Mouse (Mus musculus) brown adipose tissue, adult 24 weeks (tissue): ENCODE data around the gene Ascc1. TPM values are rescaled to one million over a fixed set of nuclear protein-coding genes. Genes with fewer than 3 reads are reported as not detected.

Source experiments
- H3K27ac ChIP-seq: fragments of 200-500 bp; replicated peaks from 2 replicates; pipeline ENCODE4 v1.5.1; 2012; ENCODE audit warnings: low read depth, mild to moderate bottlenecking, low read length
- H3K4me1 ChIP-seq: fragments of 200-500 bp; 2 replicates; pipeline ENCODE4 v1.6.1; 2012; ENCODE audit warnings: low read length, mixed read lengths; ENCODE audit not compliant: control insufficient read depth, insufficient read depth, insufficient read length
- H3K4me3 ChIP-seq: fragments of 200-500 bp; 2 replicates; pipeline ENCODE4 v1.5.1; 2012; ENCODE audit warnings: low read depth, mild to moderate bottlenecking, low read length, moderate library complexity; ENCODE audit not compliant: insufficient read depth
- polyA plus RNA-seq: library from polyadenylated mRNA; stranded (reverse); fragments of >200 nt; gene quantifications from 2 replicates; pipeline ENCODE4 v1.2.4, GENCODE M21; 2012; ENCODE audit not compliant: missing spikeins, insufficient read depth, insufficient read length

Ascc1 gene
- polyA plus RNA-seq, 1 experiment: 20.6 TPM

DNA sequence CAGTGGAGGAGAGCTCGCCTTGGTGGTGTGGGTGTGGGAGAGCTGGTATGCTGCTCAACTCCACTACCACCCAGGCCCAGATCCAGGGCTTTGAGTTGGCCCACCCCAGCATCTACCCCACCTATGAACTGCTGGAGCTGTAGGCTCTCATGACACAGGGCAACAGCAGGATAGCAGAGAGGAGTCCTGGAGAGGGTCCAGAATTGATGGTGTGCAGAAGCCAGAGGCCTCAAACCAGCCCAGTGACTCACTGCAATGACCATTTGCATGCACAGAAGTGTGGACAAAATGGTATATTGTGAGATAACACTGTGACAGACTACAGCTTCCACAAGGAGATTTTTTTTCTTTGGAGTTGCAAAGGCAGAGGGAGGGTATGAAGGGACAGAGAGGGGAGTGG is 21.1 kb downstream of the Ascc1 start:
- Histone ChIP-seq H3K4me3 (no peak overlapping the region), H3K4me1 (peaks cover 4% of the 10 kb centered on the region)

DNA sequence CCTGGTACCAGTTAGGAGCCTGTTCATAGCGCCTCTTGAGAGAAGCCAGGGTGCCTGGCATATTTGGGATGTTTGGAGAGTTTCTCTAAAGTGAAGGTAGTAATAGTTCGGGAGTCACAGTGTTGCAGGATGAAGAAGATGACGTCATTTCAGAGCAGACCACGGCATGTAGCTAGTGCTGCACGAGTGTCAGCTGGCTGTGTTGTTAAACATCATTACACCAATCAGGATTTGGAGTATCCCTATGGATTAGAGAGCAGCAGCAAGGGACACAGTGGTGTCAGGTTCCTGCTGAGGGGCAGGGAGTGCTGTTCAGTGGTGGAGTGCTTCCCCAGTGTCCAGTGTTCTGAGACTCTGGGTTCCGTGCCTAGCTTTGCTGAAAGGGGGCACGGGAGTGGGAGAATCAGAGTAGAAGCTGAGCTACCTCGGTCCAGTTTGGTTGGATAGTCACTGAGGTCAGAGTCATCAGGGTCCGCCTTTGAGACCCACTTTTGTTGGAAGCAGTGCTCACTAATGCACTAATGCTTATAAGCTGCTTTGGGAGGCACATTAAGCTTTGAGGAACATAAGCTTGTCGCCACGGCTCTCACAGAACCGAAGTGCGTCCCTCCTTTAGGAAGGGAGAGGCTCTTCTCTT is 24.3 kb downstream of the Ascc1 start:
- H3K27ac ChIP-seq: no peak overlapping the region
- no peak overlapping the region for H3K4me3 ChIP-seq
- H3K4me1 ChIP-seq: peaks cover 12% of the 10 kb centered on the region

More for the DNA sequence above, 21.1 kb downstream of the Ascc1 start:
- H3K27ac ChIP-seq: no peak overlapping the region

DNA sequence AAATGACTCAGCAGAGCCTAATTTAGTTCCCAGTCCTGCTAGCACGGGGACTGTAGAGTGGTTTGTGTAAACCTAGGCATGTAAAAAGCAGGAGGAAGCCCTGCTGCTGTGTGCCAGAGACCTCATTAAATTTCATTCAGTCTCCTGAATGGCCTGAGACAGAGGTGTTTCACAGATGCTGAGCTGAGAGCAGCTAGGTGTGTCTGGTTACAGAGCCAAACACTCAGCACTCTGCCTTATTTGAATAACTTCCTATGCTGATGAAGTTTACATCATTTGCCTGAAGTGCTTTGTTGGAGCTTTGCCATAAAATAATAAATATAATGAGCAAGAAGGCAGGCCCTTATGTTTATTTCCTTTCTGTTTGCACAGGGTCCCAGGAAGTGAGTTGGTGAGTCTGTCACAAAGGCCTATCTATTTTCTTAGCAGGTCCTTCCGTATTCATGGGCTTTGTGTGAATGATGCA is 25.0 kb downstream of the Ascc1 start:
- no peak overlapping the region for H3K4me3 ChIP-seq
- H3K4me1 ChIP-seq: peaks cover 12% of the 10 kb centered on the region
- H3K27ac ChIP-seq: no peak overlapping the region

DNA sequence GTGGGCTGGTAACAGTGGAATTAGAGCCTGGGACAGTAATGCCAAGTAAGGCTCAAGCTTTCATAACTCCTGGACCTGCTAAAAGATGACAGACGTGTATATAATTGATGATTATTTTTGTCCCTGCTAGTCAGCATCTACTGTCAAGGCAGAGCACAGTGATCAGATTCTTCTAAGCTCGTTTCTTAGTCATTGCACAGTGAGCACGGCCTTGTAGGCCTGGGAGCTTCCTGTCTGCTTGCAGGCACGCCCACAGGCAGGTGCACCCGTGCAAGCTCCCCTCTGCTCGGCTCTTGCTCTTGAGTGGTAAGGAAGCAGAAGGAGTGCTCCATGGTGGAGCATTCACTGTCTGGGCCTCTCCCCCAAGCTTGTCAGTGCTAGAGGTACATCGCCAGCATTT is 25.6 kb downstream of the Ascc1 start:
- Histone ChIP-seq H3K4me3 (no peak overlapping the region), H3K27ac (peak overlapping the region; percentile 43; the same call in 1 of the 2 replicates), H3K4me1 (peaks cover 12% of the 10 kb centered on the region)

- Histone ChIP-seq H3K4me1 (peaks cover 12% of the 10 kb centered on the region), H3K27ac (peak overlapping the region; percentile 43; the same call in 1 of the 2 replicates), H3K4me3 (no peak overlapping the region)
Observed at GRCm38 (mm10) chr10:60028979-60029378, 26.4 kb downstream of the Ascc1 start.

DNA sequence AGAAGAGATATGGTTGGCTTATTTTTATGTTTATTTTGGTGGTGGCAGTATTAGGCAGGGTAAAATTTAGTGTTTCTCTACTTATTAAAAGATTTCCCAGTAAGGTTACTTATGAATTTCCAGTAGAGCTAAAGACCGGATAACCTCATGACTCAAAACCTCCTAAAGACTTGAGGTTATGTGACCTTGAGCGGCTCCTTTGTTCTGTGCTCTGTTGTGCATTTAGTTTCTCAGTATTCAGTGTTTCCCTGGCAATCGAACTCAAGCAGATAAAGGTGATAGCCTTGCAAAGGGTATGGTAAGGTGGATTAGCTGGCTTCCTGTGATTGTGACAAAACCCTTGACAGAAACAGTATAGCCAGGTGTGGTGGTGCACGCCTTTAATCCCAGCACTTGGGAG is 26.8 kb downstream of the Ascc1 start:
- Histone ChIP-seq H3K4me3 (no peak overlapping the region), H3K27ac (no peak overlapping the region), H3K4me1 (peaks cover 12% of the 10 kb centered on the region)

GRCm38 (mm10) chr10:60031562-60031961 is 29.0 kb downstream of the Ascc1 start:
- Histone ChIP-seq H3K4me1 (peaks cover 12% of the 10 kb centered on the region), H3K4me3 (no peak overlapping the region), H3K27ac (peak overlapping the region; percentile 10; the same call in 1 of the 2 replicates)

GRCm38 (mm10) chr10:60031985-60032384 is 29.4 kb downstream of the Ascc1 start:
- Histone ChIP-seq H3K4me3 (no peak overlapping the region), H3K4me1 (peaks cover 12% of the 10 kb centered on the region), H3K27ac (peak overlapping the region; percentile 10; the same call in 1 of the 2 replicates)

DNA sequence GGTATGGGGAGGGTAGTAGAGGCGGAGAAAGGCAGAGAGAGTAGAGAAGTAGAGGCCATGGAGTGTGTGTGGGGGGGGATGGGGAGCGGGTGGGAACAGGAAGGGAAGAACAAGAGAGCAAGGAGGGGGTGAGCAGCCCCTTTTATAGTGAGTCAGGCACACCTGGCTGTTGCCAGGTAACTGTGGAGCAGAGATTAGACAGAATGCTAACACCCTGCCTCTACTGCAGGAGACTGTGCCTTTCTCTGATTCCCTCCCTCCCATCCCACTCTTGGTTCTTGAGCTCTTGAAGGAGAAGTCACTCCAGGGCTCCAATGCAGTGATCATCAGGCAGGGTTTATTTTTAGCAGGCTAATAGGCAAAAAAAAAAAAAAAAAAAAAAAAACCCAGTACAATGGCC is 30.0 kb downstream of the Ascc1 start:
- Histone ChIP-seq H3K27ac (no peak overlapping the region), H3K4me1 (peaks cover 12% of the 10 kb centered on the region), H3K4me3 (no peak overlapping the region)

DNA sequence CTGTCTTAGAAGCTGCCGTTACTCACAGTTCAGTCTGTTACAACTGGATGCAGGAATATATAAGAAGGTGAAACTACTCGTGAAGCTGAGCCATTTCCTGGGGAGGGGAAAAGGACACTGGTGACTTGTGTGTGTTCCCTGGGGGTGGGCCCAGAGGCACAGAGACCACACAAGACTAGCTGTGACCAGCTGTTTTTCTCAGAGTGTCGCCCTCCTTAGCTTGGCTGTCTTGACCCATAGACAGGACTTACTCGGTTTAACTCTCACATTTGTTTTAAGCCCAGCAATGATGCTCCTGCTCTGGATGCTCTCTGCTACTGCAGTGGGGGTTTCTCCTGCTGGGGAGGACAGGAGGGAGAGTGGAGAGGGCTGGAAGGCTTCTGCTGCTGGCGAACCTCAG is 30.5 kb downstream of the Ascc1 start:
- Histone ChIP-seq H3K4me3 (no peak overlapping the region), H3K4me1 (peaks cover 12% of the 10 kb centered on the region), H3K27ac (no peak overlapping the region)

GRCm38 (mm10) chr10:60034621-60035020 is 32.0 kb downstream of the Ascc1 start:
- Histone ChIP-seq H3K4me3 (no peak overlapping the region), H3K27ac (no peak overlapping the region), H3K4me1 (peaks cover 6% of the 10 kb centered on the region)

GRCm38 (mm10) chr10:60035744-60036143 is 33.1 kb downstream of the Ascc1 start:
- H3K27ac ChIP-seq: no peak overlapping the region
- no peak overlapping the region for H3K4me3 ChIP-seq
- peaks cover 6% of the 10 kb centered on the region for H3K4me1 ChIP-seq

GRCm38 (mm10) chr10:60042350-60042922 is 39.8 kb downstream of the Ascc1 start:
- Histone ChIP-seq H3K4me1 (no peaks in the 10 kb centered on the region), H3K4me3 (no peak overlapping the region), H3K27ac (no peak overlapping the region)

DNA sequence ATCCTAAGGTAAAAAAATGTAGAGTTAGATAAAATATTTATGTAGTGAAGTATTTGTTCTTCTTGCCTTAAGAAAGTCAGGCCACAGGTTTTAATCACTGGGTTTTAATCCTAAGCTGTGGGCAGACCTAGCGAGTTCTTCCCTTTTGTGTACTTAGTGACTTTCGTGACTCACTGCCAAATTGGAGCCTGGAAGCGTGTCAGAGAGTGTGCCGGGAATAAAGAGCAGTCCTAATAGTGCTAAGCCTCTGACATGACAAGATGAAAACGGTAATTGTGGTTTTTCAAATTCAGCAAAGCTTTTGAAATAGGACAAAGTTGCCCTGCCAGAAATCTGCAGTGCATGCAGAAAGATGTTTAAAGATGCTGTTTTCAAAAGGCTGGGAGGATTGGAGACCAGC is 44.1 kb downstream of the Ascc1 start:
- Histone ChIP-seq H3K27ac (no peak overlapping the region), H3K4me3 (no peak overlapping the region), H3K4me1 (no peaks in the 10 kb centered on the region)

DNA sequence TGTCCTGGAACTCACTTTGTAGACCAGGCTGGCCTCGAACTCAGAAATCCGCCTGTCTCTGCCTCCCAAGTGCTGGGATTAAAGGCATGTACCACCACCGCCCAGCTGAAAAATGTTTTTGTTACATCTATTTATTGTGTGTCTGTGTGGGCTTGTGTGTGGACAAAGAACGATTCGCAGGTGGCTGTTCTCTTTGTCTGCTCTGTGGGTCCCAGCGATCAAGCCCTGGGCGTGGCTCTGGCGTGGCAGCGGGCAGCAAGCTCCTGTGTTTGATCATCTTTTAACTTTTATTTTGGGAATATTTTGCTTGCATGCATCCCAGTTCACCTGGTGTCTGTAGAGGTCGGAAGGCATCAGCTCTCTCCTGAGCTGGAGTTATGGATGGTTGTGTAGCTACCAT is 48.0 kb downstream of the Ascc1 start:
- Histone ChIP-seq H3K4me1 (no peaks in the 10 kb centered on the region), H3K27ac (no peak overlapping the region), H3K4me3 (no peak overlapping the region)

DNA sequence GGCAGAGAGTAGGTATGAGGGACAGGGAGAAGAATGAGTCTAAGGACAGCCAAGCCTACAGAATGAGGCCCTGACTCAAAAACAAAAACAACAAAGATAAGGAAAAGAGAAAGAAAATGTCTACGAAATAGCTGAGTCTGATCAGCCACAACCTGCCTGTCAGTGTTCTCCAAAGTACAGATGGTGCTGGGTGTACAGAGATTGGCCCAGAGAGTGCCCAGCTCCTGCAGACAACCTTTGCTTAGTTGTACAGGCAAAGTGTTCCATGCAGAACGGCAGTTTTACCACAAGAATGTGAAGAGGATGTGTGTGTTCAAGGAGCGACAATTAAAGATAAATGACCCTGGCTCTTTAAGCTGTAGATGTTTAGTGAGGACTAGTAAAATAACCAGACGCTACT is 50.5 kb downstream of the Ascc1 start:
- Histone ChIP-seq H3K4me1 (no peaks in the 10 kb centered on the region), H3K4me3 (no peak overlapping the region), H3K27ac (no peak overlapping the region)
